Mouse (Mus musculus) left cerebral cortex, postnatal 4 days (tissue): ENCODE data around the gene Pde4b. TPM values are rescaled to one million over a fixed set of nuclear protein-coding genes. Genes with fewer than 3 reads are reported as not detected.
A peak's percentile ranks its signal among the peaks of the same experiment; 100 is the strongest.

Experiments used
- DNase-seq: peaks from one replicate; pipeline ENCODE4 v3.0.0-alpha.2; 2022
- intact Hi-C: fragments of 180-260 bp; cut with DNase I; formaldehyde crosslinking; loops from one replicate; pipeline ENCODE4 v1.15.1; 2025
- total RNA-seq, 2 experiments: library from RNA; stranded (reverse); gene quantifications; 2 replicates each; pipeline ENCODE4 v1.2.3; 2021

Pde4b gene
- total RNA-seq, 2 experiments from 2014 or later: 55.3 to 61.4 TPM

DNA sequence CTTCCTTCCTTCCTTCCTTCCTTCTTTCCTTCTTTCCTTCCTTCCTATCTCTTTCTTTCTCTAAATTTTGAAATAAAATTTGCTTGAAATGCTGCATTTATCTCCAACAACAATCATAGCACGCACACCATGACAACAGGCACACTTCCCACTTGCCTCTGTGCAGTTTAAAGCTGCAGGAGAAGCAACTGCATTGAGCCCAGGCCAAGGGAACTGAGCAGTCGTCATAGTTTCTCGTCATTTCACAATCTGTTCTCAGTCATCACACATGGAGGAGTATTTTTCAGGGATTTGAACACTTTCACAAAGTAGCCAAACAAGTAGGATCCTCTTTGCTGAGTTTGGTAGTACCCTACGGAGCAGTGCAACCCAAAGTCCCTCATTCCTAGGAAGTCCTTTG is 188.4 kb downstream of the Pde4b start:
- peak; percentile 10 for DNase-seq
- intact Hi-C loops: no loop called here

DNA sequence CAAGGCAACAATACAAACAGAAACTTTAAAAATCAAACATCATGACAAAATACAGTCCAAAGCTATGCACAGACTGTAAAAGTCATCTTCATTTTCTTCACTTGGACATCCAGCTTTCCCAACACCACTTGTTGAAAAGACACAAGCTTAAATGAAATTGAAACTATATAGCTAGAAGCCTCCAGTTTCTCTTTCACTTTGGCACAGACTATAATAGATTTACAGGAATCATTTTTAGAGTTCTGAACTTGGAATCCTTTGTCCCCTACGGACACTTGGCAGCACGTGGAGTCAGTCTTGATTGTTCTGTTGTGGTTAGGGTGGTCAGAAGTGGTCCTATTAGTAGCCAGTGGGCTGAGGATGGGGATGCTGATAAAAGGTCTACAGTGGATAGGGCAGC is 191.6 kb downstream of the Pde4b start:
- intact Hi-C loops: no loop called here
- no peak for DNase-seq

GRCm38 (mm10) chr4:102287172-102287571 is 199.8 kb downstream of the Pde4b start:
- DNase-seq: no peak
- intact Hi-C loops: no loop called here

GRCm38 (mm10) chr4:102290052-102290734 is 202.8 kb downstream of the Pde4b start:
- intact Hi-C loops: no loop called here
- DNase-seq: no peak

GRCm38 (mm10) chr4:102297558-102297957 is 210.2 kb downstream of the Pde4b start:
- no peak for DNase-seq

GRCm38 (mm10) chr4:102302568-102302967 is 215.2 kb downstream of the Pde4b start:
- intact Hi-C loops: no loop called here
- no peak for DNase-seq

More at GRCm38 (mm10) chr4:102297558-102297957, 210.2 kb downstream of the Pde4b start:
- intact Hi-C loops: no loop called here

DNA sequence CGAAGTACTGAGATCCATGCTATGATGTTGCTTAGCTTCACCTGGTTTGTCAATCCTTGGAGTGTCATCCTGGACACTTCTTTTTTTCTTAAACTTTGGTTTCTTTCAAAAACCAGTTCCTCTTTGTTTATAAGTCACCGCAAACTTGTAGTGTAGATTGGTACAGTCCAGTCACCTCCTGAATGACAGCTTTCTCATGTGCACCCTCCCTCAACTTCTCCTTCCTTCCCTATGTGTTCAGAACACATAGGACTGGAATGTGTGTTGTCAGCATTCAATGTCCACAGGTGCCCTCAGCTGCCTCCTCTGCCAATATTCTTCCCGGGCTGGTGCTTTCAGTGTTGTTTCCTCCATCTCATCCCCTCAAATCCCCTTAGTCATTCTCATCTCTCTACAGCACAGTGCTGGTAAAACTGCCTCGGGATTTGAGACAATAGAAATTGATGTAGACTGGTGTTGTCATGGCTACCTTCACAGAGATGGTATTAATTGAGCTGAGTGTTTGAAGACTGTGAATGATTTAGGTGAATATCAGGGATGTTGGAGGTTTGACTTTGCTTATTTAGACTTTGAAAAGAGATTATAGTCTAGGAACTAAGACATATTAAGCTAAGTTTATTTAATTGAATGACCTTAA is 220.4 kb downstream of the Pde4b start:
- intact Hi-C loops: no loop called here
- no peak for DNase-seq

- intact Hi-C loops: no loop called here
- no peak for DNase-seq
Observed at GRCm38 (mm10) chr4:102310630-102311029, 223.3 kb downstream of the Pde4b start.

DNA sequence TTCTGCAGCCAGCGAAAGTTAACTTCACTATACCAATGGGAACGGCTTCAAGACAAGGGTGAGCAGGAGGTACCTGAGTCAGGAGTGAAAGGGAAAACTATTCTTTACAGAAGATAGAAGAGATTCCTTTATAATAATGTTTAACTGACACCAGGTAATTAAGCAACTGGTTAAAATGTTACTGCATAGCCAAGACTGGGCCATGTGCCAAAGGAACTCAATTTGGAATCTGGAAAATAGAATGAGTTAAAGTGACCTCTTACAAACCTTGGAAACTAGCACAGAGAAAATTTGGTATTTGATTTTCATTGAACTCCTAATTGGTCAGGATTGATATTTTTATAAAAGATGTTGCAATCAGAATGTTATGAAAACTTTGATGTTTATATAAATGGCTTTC is 228.7 kb downstream of the Pde4b start:
- DNase-seq: no peak
- intact Hi-C loops: no loop called here

- intact Hi-C loops: no loop called here
- DNase-seq: no peak
Observed at GRCm38 (mm10) chr4:102316699-102317285, 229.4 kb downstream of the Pde4b start.

DNA sequence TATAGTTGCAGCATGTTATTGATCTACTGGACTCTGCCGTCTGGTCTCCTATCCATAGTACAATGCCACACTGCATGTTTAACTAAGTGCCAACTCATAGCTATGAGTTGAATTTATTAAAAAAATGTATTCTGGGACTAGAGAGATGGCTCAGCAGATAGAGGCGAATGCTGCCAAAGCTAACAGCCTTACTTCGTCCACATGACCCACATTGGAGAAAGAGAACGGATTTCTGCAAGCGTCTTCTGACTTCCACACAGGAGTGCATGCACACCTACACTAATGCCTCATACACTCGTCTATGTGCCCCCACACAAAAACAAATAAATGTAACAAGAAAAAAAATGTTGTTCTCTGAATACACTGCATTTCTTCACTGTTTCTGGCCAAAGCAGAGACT is 231.3 kb downstream of the Pde4b start:
- intact Hi-C loops: no loop called here
- no peak for DNase-seq

- DNase-seq: no peak
- intact Hi-C loops: no loop called here
Observed at GRCm38 (mm10) chr4:102321340-102321739, 234.0 kb downstream of the Pde4b start.

DNA sequence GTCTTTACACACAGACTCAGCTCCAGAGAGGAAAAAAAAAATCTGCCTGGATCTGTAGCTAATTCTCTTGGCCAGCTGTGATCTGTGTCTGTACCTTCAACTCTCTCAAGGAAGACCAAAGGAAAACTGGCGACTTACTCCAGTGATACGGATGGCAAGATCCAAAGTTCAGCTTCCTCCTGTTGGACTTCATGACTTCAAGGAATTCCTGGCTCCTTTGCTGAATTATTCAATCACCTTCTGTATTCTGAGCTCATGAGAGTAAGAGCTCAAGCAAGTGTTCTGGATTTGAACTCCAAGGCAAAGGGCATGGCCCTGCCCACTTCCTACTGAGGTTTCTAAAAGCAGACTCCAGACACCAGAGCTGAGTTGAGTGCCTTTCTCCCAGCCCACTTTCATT is 245.0 kb downstream of the Pde4b start:
- intact Hi-C loops: no loop called here
- DNase-seq: no peak

- intact Hi-C loops: no loop called here
Observed at GRCm38 (mm10) chr4:102332885-102333284, 245.5 kb downstream of the Pde4b start.

DNA sequence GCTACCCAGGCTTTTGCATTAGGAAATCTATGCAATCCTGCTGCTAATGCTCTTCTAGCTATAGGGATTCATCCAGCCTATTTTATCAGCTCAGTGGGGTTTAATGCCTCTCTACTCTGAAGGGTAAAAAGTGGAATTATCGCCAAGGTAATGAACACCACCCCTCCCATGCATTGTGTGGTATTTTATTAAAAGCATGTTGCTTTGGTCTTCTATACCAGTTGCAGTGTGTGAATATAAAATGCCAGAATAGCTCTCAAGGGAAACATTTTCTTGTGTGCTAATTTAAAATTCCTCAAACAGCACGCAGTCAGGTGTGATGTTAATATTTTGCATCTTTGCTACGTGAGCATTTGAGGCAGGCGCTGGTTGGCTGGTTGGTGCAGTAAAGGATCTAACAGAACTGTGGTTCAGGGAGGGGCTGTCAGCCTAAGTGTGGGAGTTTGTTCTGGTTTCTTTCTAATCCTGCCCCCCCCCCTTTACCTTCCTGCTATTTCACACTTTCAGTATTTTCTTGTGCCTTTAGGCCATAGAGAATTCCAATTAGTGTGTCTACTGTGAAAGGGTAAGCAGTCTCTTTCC is 259.7 kb downstream of the Pde4b start:
- intact Hi-C loops: no loop called here
- no peak for DNase-seq

More at GRCm38 (mm10) chr4:102332885-102333284, 245.5 kb downstream of the Pde4b start:
- no peak for DNase-seq

- DNase-seq: no peak
- intact Hi-C loops: no loop called here
Observed at GRCm38 (mm10) chr4:102351476-102352475, 264.4 kb downstream of the Pde4b start.

DNA sequence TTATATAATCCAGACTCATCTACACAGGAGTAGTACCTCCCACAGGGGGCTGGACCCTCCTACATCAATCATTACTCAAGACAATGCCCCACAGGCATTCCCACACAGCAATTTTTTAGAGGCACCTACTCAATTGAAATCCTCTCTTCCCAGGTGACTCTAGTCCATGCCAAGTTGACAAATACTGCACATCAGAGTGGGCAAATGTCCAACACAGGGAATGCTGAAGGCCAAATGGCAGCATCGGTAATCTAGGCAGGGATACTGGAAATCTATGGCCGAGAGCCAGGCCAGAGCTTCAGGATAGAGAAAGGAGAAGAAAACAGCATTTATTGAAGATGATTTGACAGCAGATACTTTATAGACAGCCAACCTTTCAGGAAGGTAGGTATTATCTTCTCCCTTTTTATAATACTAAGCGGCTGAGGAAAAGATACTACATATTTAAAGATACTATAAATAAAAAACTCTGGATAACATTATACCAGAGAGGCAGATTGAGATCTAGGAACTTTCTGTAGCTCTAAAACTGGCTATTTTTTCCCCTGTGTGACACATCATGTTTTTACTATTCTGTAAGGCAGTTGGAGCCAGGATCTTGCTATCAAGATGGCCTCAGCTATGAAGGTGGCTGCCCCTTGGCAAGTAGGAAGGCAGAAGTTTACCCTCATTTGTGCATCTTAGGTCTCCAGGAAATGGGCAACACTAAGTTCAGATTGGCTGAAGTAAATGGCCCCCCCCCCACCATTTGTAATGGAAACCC is 266.5 kb downstream of the Pde4b start:
- peak; percentile 63 for DNase-seq
- intact Hi-C loops: no loop called here

- intact Hi-C loops: no loop called here
- no peak for DNase-seq
Observed at GRCm38 (mm10) chr4:102368105-102368735, 280.9 kb downstream of the Pde4b start.

DNA sequence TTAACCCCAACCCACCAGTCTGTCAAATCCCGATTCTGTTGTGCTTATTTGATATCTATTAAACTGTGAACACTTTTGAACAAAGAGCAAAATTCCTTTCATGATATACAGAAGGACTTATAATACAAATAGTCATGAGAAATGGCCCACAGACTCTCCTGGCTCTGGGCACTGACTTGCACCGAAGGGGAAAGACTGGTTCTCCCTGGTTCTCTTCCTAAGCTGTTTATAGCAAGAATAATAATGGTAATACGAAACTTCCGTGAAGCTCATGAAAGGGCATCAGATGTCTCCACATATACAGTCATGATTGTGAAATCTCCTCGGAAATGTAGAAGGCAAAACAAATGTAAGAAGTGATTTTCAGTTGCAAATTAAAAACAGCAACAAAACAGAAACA is 287.3 kb downstream of the Pde4b start:
- intact Hi-C loops: no loop called here
- no peak for DNase-seq
